ENCODE assay signal across 19 mouse cellular contexts in genomic region chr17:71483418-71484060, GRCm38 (mm10). TPM values are rescaled to one million over a fixed set of nuclear protein-coding genes. Genes with fewer than 3 reads are reported as not detected.
DNase-seq lines count a peak whose midpoint lies in the region; ATAC-seq and TF ChIP-seq lines count a peak whose summit lies in the region.
"Had no signal": no experiment of that assay in that cellular context is flagged by ENCODE, and none has a peak within 500 bp of the region (broad histone marks: within the 10 kb centered on the region; RNA-seq: fewer than 3 reads in every experiment).

No protein-coding gene starts in this region.

- peak overlapping the region; percentile 16 for H3K27ac ChIP-seq in liver, embryonic 12.5 days
- H3K27ac ChIP-seq in stomach, postnatal 0 days (replicated peaks) = no peak overlapping the region
- H3K27ac ChIP-seq in gastrocnemius, adult 2 months = no peak overlapping the region
- H3K27ac ChIP-seq in forebrain, embryonic 15.5 days (replicated peaks) = no peak overlapping the region
- H3K27ac ChIP-seq: liver, embryonic 14.5 days; neural tube, embryonic 15.5 days had no signal

- DNase-seq in liver = no peak
- peak; percentile 27 for DNase-seq in kidney, adult 18-20 months
- peak; percentile 40 for DNase-seq in kidney, postnatal 14 days
- DNase-seq in stomach, postnatal 0 days (ENCODE audit: low spot score) = no peak
- DNase-seq in layer of hippocampus, postnatal 36 days = no peak
- DNase-seq in gastrocnemius, adult 2 months = no peak
- DNase-seq: cerebellum, postnatal 36 days; heart, adult 18-20 months; left cerebral cortex, postnatal 4 days; lung, postnatal 36 days; right cerebral cortex, postnatal 25 days had no signal

- ATAC-seq in liver, embryonic 12.5 days = no peak
- 0 out of 2 replicates have a peak, but pooled peaks have one; percentile 15 for ATAC-seq in stomach, postnatal 0 days (ENCODE audit: low FRiP score, low TSS enrichment)
- ATAC-seq in forebrain, embryonic 15.5 days (replicated peaks) = no peak
- ATAC-seq: forebrain, embryonic 14.5 days had no signal

- intact Hi-C loops in gastrocnemius, adult 2 months (cut with DNase I) = no loop called here

- H3K36me3 ChIP-seq in liver, embryonic 12.5 days = no peaks in the 10 kb centered on the region
- no peaks in the 10 kb centered on the region for H3K36me3 ChIP-seq in stomach, postnatal 0 days (ENCODE audit: control insufficient read depth, insufficient read depth, low read length)
- H3K36me3 ChIP-seq in forebrain, embryonic 15.5 days = no peaks in the 10 kb centered on the region
- H3K36me3 ChIP-seq: neural tube, embryonic 15.5 days had no signal

- WGBS in liver, embryonic 12.5 days (ENCODE audit: insufficient replicate concordance) = 73% methylated on average over 7 of the region's 7 CpGs
- 81% methylated on average over 7 of the region's 7 CpGs for WGBS in stomach, postnatal 0 days
- 92% methylated on average over 7 of the region's 7 CpGs for WGBS in forebrain, embryonic 15.5 days

- no peak overlapping the region for H3K9ac ChIP-seq in liver, embryonic 12.5 days
- no peak overlapping the region for H3K9ac ChIP-seq in stomach, postnatal 0 days (ENCODE audit: low read length)
- no peak overlapping the region for H3K9ac ChIP-seq in forebrain, embryonic 15.5 days (replicated peaks)
- H3K9ac ChIP-seq: liver, embryonic 14.5 days; neural tube, embryonic 15.5 days had no signal

- peaks cover 29% of the 10 kb centered on the region for H3K4me1 ChIP-seq in liver, embryonic 12.5 days
- H3K4me1 ChIP-seq in stomach, postnatal 0 days (replicated peaks; ENCODE audit: control insufficient read depth, insufficient read depth) = no peaks in the 10 kb centered on the region
- H3K4me1 ChIP-seq in forebrain, embryonic 15.5 days = no peaks in the 10 kb centered on the region; the same call in 1 of the 2 replicates

- TF ChIP-seq EP300 in stomach, postnatal 0 days (optimal IDR thresholded peaks at IDR 0.05) = no peak

- H3K4me3 ChIP-seq in liver, embryonic 12.5 days = no peak overlapping the region
- H3K4me3 ChIP-seq in stomach, postnatal 0 days (ENCODE audit: low read depth, low read length) = no peak overlapping the region
- H3K4me3 ChIP-seq in gastrocnemius, adult 2 months = no peak overlapping the region
- no peak overlapping the region for H3K4me3 ChIP-seq in forebrain, embryonic 15.5 days
- H3K4me3 ChIP-seq: erythroblast, embryonic 14.5 days; myocyte; neural tube, embryonic 15.5 days had no signal

- H3K4me2 ChIP-seq in liver, embryonic 12.5 days = no peak overlapping the region
- H3K4me2 ChIP-seq in stomach, postnatal 0 days (replicated peaks; ENCODE audit: low read depth) = no peak overlapping the region
- no peak overlapping the region for H3K4me2 ChIP-seq in forebrain, embryonic 15.5 days (replicated peaks)
- H3K4me2 ChIP-seq: midbrain, embryonic 11.5 days; neural tube, embryonic 15.5 days had no signal

- TF ChIP-seq CTCF in stomach, postnatal 0 days (IDR thresholded peaks at IDR 0.05; ENCODE audit: low read depth) = no peak
- TF ChIP-seq CTCF in gastrocnemius, adult 2 months (IDR thresholded peaks at IDR 0.05) = no peak

- H3K27me3 ChIP-seq in liver, embryonic 12.5 days (replicated peaks) = no peaks in the 10 kb centered on the region; the same call in 1 of the 2 replicates
- no peaks in the 10 kb centered on the region for H3K27me3 ChIP-seq in stomach, postnatal 0 days (ENCODE audit: control insufficient read depth, insufficient read depth, low read length)
- no peaks in the 10 kb centered on the region for H3K27me3 ChIP-seq in forebrain, embryonic 15.5 days
- H3K27me3 ChIP-seq: neural tube, embryonic 15.5 days had no signal

- H3K9me3 ChIP-seq in liver, embryonic 12.5 days (replicated peaks) = no peaks in the 10 kb centered on the region
- no peaks in the 10 kb centered on the region for H3K9me3 ChIP-seq in stomach, postnatal 0 days (ENCODE audit: control insufficient read depth, low read length)
- H3K9me3 ChIP-seq in forebrain, embryonic 15.5 days = no peaks in the 10 kb centered on the region
- H3K9me3 ChIP-seq: neural tube, embryonic 15.5 days had no signal

RNA-seq across cellular contexts. Expression of gene Smchd1, which starts 8.4 kb away (rescaled TPM):
- polyA plus RNA-seq in liver, embryonic 12.5 days (2016; fragmentation: Nextera tagmentation; extraction: Ambion mirVana) = 49.4 and 50.1 TPM in 2 replicates
- 21.5 and 22.6 TPM in 2 replicates for polyA plus RNA-seq in stomach, postnatal 0 days (2015; fragmentation: Nextera tagmentation; extraction: Ambion mirVana)
- total RNA-seq in layer of hippocampus, postnatal 36 days (2021) = 10 to 100 TPM; 32.0 to 39.4 TPM
- total RNA-seq in gastrocnemius, adult 2 months (2021) = 10 to 100 TPM; 11.0 to 12.1 TPM
- polyA plus RNA-seq in forebrain, embryonic 15.5 days (2015; fragmentation: Nextera tagmentation; extraction: Ambion mirVana) = 52.7 and 55.0 TPM in 2 replicates

RNA-seq across cellular contexts. Expression of gene Gm4707, which starts 23.8 kb away (rescaled TPM):
- polyA plus RNA-seq in liver, embryonic 12.5 days (2016; fragmentation: Nextera tagmentation; extraction: Ambion mirVana) = 1.7 and 2.8 TPM in 2 replicates
- 0.46 and 0.98 TPM in 2 replicates for polyA plus RNA-seq in stomach, postnatal 0 days (2015; fragmentation: Nextera tagmentation; extraction: Ambion mirVana)
- 1 to 10 TPM; 2.6 to 4.1 TPM for total RNA-seq in layer of hippocampus, postnatal 36 days (2021)
- under 1 TPM; 0.73 to 0.82 TPM for total RNA-seq in gastrocnemius, adult 2 months (2021)
- polyA plus RNA-seq in forebrain, embryonic 15.5 days (2015; fragmentation: Nextera tagmentation; extraction: Ambion mirVana) = 3.0 and 3.4 TPM in 2 replicates

RNA-seq across cellular contexts. Expression of gene Ndc80, which starts 43.1 kb away (rescaled TPM):
- 37.7 and 39.0 TPM in 2 replicates for polyA plus RNA-seq in liver, embryonic 12.5 days (2016; fragmentation: Nextera tagmentation; extraction: Ambion mirVana)
- 9.6 and 11.3 TPM in 2 replicates for polyA plus RNA-seq in stomach, postnatal 0 days (2015; fragmentation: Nextera tagmentation; extraction: Ambion mirVana)
- under 1 TPM; 0.53 to 0.55 TPM for total RNA-seq in layer of hippocampus, postnatal 36 days (2021)
- total RNA-seq in gastrocnemius, adult 2 months (2021) = under 1 TPM in 1 of 2 experiments, not detected in 1; 0.13 TPM
- polyA plus RNA-seq in forebrain, embryonic 15.5 days (2015; fragmentation: Nextera tagmentation; extraction: Ambion mirVana) = 19.4 and 24.2 TPM in 2 replicates

Comparison
In these comparisons a context has a peak if more than half of its experiments do, and no peak if none do; other contexts are left out.
1. DNase-seq: peak in kidney, adult 18-20 months (single experiment) and kidney, postnatal 14 days (single experiment); none in liver (single experiment), stomach, postnatal 0 days (single experiment), layer of hippocampus, postnatal 36 days (0 of 2) and gastrocnemius, adult 2 months (single experiment).